Mouse (Mus musculus) cerebellum, adult 8-10 months (tissue): ENCODE measurements around the gene Iars2.

Experiments used
- DNase-seq: peaks from one replicate; pipeline ENCODE4 v3.0.0; 2022

Iars2 gene

GRCm38 (mm10) chr1:185275976-185276375 is 53.2 kb downstream of the Iars2 start:
- no peak for DNase-seq

GRCm38 (mm10) chr1:185274819-185275545 is 54.2 kb downstream of the Iars2 start:
- no peak for DNase-seq

GRCm38 (mm10) chr1:185271373-185271772 is 57.8 kb downstream of the Iars2 start:
- no peak for DNase-seq

- no peak for DNase-seq
These were observed 58.6 kb downstream of the Iars2 start for GRCm38 (mm10) chr1:185270403-185271097.

GRCm38 (mm10) chr1:185268675-185269074 is 60.5 kb downstream of the Iars2 start:
- DNase-seq: no peak

- DNase-seq: no peak
These were observed 66.6 kb downstream of the Iars2 start for GRCm38 (mm10) chr1:185262565-185262964.

- DNase-seq: no peak
These were observed 72.4 kb downstream of the Iars2 start for GRCm38 (mm10) chr1:185256753-185257152.

- no peak for DNase-seq
These were observed 73.9 kb downstream of the Iars2 start for GRCm38 (mm10) chr1:185255336-185255735.

- DNase-seq: peak; percentile 9
These were observed 75.9 kb downstream of the Iars2 start for GRCm38 (mm10) chr1:185253140-185253892.

- DNase-seq: no peak
These were observed 76.8 kb downstream of the Iars2 start for GRCm38 (mm10) chr1:185252351-185252750.

- DNase-seq: no peak
These were observed 80.5 kb downstream of the Iars2 start for GRCm38 (mm10) chr1:185248728-185249127.

- DNase-seq: no peak
These were observed 81.6 kb downstream of the Iars2 start for GRCm38 (mm10) chr1:185247429-185248085.

GRCm38 (mm10) chr1:185245456-185245855 is 83.7 kb downstream of the Iars2 start:
- DNase-seq: no peak

- DNase-seq: no peak
These were observed 86.2 kb downstream of the Iars2 start for GRCm38 (mm10) chr1:185243013-185243412.

GRCm38 (mm10) chr1:185236530-185236929 is 92.7 kb downstream of the Iars2 start:
- no peak for DNase-seq

- no peak for DNase-seq
These were observed 93.4 kb downstream of the Iars2 start for GRCm38 (mm10) chr1:185235837-185236236.
